Mouse (Mus musculus): ENCODE results near the gene Lmx1a.

The Lmx1a gene

GRCm38 (mm10) chr1:167695910-167696459 is 6.9 kb downstream of the Lmx1a start:
- no peak for DNase-seq

- no peak for DNase-seq
These were observed 10.7 kb downstream of the Lmx1a start for GRCm38 (mm10) chr1:167699706-167700105.

GRCm38 (mm10) chr1:167700221-167700620 is 11.2 kb downstream of the Lmx1a start:
- no peak for DNase-seq

GRCm38 (mm10) chr1:167705527-167705926 is 16.5 kb downstream of the Lmx1a start:
- no peak for DNase-seq

GRCm38 (mm10) chr1:167708761-167709160 is 19.7 kb downstream of the Lmx1a start:
- no peak for DNase-seq

GRCm38 (mm10) chr1:167715730-167716341 is 26.8 kb downstream of the Lmx1a start:
- no peak for DNase-seq

- DNase-seq: no peak
These were observed 45.4 kb downstream of the Lmx1a start for GRCm38 (mm10) chr1:167734471-167734870.

- DNase-seq: no peak
These were observed 47.8 kb downstream of the Lmx1a start for GRCm38 (mm10) chr1:167736793-167737192.

GRCm38 (mm10) chr1:167739286-167739685 is 50.2 kb downstream of the Lmx1a start:
- no peak for DNase-seq

- no peak for DNase-seq
These were observed 57.6 kb downstream of the Lmx1a start for GRCm38 (mm10) chr1:167746676-167747075.

GRCm38 (mm10) chr1:167752661-167753060 is 63.6 kb downstream of the Lmx1a start:
- no peak for DNase-seq

- DNase-seq: no peak
These were observed 65.0 kb downstream of the Lmx1a start for GRCm38 (mm10) chr1:167754085-167754484.

GRCm38 (mm10) chr1:167754636-167755522 is 65.8 kb downstream of the Lmx1a start:
- no peak for DNase-seq

GRCm38 (mm10) chr1:167758208-167758607 is 69.2 kb downstream of the Lmx1a start:
- no peak for DNase-seq

GRCm38 (mm10) chr1:167760307-167760706 is 71.3 kb downstream of the Lmx1a start:
- no peak for DNase-seq

- no peak for DNase-seq
These were observed 72.8 kb downstream of the Lmx1a start for GRCm38 (mm10) chr1:167761785-167762223.

- DNase-seq: no peak
These were observed 77.6 kb downstream of the Lmx1a start for GRCm38 (mm10) chr1:167766619-167767018.

- DNase-seq: no peak
These were observed 81.4 kb downstream of the Lmx1a start for GRCm38 (mm10) chr1:167770457-167770856.

GRCm38 (mm10) chr1:167779766-167780488 is 90.9 kb downstream of the Lmx1a start:
- DNase-seq: no peak

- peak; percentile 71 for DNase-seq
These were observed 92.9 kb downstream of the Lmx1a start for GRCm38 (mm10) chr1:167781787-167782484.

- no peak for DNase-seq
These were observed 95.0 kb downstream of the Lmx1a start for GRCm38 (mm10) chr1:167784067-167784466.

GRCm38 (mm10) chr1:167788684-167789413 is 99.8 kb downstream of the Lmx1a start:
- no peak for DNase-seq

All from kidney, adult 11 months (tissue).